Mouse (Mus musculus): ENCODE results near the gene Crlf1.

- no peak for TF ChIP-seq CTCF (IDR thresholded peaks at IDR 0.05; ENCODE audit: insufficient read depth, low read depth, low read length)
- no peak for TF ChIP-seq POLR2A (IDR thresholded peaks at IDR 0.05; ENCODE audit: insufficient read depth, low read depth, low read length)
These were observed 53.5 kb downstream of the Crlf1 start for GRCm38 (mm10) chr8:70546412-70546811.
